Mouse (Mus musculus) gastrocnemius, postnatal 36 days (tissue): ENCODE data around the gene Itga2b. TPM values are rescaled to one million over a fixed set of nuclear protein-coding genes. Genes with fewer than 3 reads are reported as not detected.

ENCODE experiments used
- DNase-seq, 2 experiments: peaks; one replicate each; pipeline ENCODE4 v3.0.0; 2022
- intact Hi-C: fragments of 180-260 bp; cut with DNase I; formaldehyde crosslinking; loops from one replicate; pipeline ENCODE4 v1.15.1; 2025
- total RNA-seq, 2 experiments: library from RNA; stranded (reverse); gene quantifications; 2 replicates each; pipeline ENCODE4 v1.2.3; 2021

Itga2b gene
- total RNA-seq, 2 experiments from 2014 or later = 0.56 to 1.1 TPM

DNA sequence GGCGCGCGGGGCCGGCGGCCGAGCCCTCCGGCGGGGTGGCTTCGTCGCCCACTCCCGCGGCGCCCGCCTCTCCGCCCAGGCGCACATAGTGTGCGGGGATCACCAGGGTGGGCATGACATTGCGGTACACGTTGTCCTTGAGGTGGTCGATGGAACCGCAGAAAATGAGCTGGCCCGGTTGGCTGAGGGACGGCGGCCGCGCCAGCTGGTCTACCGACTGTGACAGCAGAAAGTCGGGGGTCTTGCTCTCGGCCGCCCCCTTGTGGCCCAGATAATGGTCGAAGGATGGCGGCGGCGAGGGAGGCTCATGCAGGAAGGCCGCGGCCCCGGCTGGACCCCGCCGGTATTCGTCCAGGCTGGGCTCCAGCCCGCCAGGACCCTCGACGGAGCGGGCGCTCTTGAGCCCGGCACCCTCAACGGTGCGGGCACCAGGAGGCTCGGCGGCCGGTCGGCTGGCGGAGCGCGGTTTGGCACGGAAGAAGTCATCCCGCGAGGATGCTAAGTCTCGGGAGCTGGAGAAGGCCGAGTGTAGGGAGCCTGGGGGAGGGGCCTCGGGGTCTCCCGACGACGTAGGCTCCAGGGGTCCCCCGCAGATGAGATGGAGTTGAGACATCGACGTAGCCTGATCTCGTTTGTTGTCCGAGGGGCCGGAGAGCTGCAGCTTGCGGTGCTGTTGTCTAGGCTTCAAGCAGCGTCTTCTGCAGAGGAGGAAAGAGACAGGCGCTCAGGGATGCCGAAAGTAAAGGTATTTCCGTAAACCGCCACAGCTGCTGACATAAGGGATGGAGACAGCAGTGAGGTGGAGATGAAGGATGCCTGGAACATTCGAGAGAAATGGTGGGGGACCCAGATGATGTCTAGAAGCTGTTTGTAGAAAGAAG lies 31.5 kb downstream of the Itga2b start:
- intact Hi-C loops = no loop called here
- peak; percentile 78 to 85 for DNase-seq

DNA sequence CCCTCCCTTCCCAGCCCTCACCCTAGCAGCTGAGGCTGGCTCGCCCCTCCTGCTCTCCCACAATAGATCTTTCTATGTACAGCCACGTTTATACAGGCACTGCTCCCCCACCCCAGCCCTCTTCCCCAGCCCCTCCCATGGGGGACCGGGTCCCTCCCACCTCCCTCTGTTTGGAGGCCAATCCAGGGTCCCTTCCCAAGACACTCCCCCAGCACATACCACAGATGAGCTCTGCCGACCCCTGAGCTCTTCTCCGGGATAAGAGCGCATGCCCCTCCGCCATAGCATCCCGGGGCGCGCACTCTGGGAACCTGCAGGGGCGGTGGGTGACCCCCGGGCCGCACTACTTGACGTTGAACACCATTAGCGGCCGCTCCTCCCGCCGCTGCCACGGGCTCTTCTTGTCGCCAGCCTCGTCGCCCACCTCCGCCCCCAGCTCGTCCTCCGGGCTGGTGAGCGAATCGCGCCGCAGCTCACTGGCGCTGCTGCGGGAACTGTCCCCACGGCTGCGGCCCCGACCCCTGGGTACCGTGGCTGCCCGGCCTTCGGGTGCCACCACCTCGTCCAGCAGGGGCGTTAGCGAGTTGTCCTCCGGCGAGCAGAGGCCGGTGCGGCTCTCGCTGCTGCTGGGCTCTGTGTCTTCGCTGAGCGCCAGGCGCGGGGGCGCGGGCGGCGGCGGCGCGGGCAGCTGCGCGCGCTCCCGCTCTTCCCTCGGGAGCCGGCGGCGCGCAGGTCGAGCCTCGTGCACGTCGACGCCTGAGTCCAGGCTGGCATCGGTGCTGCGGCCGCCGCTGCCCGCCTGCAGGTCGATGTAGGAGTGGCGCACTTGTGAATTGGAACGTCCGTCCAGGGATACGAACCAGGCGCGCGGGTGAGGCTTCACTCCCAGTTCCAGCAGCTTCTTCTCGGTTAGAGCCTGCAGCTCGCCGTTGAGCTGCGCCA lies 32.5 kb downstream of the Itga2b start:
- DNase-seq = peak; percentile 57 to 63
- intact Hi-C loops = no loop called here

DNA sequence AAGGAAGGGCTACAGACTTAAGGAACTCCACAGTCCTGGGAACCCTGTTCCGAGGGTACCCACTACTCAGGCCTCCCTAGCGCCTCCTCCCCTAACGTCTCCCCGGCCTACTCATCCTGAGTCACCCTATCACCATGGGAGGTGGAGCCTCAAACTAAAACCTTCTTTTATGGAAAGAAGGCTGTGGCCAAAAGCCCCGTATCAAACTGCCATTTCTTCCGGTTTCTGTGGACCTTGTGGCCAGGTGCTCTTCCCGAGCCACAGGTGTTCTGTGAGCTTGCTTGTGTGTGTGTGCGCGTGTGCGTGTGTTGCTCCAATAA lies 33.5 kb downstream of the Itga2b start:
- intact Hi-C loops = no loop called here
- no peak for DNase-seq

DNA sequence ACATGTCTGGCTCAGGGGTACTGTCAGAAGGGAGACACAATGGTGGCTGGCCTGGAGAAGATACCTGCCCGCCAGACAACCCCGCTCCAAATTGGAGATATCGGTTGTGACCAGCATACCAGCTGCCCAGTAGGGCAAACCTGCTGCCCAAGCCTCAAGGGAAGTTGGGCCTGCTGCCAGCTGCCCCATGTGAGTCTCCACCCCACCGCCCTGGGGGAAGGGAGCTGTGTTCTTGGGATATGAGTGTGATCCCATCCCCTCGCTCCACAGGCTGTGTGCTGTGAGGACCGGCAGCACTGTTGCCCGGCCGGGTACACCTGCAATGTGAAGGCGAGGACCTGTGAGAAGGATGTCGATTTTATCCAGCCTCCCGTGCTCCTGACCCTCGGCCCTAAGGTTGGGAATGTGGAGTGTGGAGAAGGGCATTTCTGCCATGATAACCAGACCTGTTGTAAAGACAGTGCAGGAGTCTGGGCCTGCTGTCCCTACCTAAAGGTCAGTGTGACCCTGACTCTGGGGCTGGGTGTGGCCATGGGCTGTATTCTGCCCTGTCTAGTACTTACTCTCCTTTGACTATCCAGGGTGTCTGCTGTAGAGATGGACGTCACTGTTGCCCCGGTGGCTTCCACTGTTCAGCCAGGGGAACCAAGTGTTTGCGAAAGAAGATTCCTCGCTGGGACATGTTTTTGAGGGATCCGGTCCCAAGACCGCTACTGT lies 34.0 kb downstream of the Itga2b start:
- no peak for DNase-seq
- intact Hi-C loops = no loop called here

DNA sequence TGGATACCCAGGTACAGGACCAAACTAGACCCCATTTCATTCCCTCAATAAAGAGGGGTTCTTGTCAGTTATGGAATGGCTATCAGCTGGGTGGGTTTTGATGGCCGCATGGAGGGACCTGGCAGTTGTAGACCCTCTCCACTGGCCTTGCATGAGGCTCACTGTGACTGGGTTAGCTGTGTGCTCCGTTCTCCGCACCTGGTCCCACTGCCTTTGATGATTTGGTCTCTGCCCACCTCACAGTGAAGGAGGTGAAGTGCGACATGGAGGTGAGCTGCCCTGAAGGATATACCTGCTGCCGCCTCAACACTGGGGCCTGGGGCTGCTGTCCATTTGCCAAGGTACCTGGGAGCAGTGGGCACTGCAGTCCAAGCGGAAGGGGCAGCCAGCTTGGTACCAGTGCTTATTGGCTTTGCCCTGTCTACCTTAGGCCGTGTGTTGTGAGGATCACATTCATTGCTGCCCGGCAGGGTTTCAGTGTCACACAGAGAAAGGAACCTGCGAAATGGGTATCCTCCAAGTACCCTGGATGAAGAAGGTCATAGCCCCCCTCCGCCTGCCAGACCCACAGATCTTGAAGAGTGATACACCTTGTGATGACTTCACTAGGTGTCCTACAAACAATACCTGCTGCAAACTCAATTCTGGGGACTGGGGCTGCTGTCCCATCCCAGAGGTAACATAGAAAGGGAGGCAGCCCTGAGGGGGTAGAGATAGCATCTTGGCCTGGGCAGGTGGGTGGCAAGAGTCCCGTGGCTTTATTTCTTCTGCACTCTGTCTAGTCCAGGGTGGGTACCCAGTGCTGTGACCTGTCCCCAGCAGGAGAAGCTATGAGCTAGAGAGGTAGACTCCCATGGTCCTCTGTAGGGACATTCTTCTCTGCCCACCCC lies 34.9 kb downstream of the Itga2b start:
- no peak for DNase-seq

DNA sequence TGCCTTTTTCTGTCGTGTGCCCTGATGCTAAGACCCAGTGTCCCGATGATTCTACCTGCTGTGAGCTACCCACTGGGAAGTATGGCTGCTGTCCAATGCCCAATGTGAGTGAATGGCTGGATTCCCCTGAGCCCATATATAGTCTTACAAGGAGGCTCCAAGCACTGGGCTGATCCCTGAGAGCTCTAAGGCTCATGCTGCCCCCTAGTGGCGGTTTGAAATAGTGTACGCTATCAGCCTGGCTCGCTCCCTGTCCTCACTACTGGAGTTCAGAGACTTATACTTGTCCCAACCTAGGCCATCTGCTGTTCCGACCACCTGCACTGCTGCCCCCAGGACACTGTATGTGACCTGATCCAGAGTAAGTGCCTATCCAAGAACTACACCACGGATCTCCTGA lies 35.5 kb downstream of the Itga2b start:
- intact Hi-C loops = no loop called here
- DNase-seq = peak; percentile 76 to 80

More for the DNA sequence above, 34.9 kb downstream of the Itga2b start:
- intact Hi-C loops = no loop called here

DNA sequence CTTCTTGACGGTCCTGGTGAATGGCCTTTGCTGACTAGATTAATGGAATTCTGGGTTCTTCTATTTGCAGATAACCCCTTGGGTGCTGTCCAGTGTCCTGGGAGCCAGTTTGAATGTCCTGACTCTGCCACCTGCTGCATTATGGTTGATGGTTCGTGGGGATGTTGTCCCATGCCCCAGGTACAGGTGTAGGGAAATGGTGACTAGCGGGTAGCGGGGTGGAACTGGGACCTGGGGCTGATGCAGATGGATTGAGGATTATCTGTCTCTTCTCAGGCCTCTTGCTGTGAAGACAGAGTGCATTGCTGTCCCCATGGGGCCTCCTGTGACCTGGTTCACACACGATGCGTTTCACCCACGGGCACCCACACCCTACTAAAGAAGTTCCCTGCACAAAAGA lies 36.1 kb downstream of the Itga2b start:
- intact Hi-C loops = no loop called here
- DNase-seq = no peak

DNA sequence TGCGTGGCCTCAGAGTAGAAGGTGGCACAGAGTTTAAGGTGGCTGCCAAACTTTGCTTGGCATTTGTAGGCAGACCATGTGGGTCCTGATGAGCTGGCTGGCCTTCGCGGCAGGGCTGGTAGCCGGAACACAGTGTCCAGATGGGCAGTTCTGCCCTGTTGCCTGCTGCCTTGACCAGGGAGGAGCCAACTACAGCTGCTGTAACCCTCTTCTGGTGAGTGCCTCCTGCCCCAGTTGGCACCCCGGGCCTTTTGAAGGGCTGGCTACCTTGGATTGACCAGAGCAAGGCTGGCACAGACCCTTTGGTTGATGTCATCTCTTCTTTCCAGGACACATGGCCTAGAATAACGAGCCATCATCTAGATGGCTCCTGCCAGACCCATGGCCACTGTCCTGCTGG lies 37.0 kb downstream of the Itga2b start:
- intact Hi-C loops = no loop called here
- peak; percentile 55 to 81 for DNase-seq

DNA sequence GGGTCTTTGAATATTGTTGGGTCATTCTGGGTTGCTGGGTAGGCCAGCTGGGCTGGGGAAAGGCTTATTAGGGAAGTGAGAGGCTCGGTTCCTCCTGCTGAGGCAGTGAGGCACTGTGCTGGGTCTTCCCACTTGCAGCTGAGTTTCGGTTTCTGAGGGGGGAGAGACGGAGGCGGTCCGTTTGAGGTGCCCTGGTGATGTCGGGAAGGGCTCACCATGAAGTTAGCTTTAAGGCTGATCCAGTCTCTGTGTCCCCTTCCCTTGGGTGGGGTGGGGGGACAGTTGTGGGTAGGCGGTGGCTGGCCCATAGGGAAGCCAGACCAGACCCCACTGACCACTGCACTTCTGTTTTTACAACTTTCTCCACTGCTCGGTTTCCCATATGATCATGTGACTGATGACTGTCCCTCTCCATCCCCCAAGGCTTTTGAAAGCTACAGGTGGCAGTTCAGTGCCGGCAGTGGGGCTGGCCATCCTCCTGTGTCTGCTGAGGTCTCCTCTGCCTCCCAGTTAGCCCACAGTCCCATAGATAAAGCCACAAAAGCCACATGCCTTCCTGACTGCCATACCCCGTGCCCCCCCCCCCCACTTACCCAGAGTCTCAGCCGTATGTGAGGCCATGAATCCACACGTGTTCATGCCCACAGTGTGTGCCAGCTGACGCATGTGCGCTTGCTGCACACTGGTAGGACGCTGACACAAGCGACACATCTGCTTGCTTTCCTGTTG lies 37.6 kb downstream of the Itga2b start:
- intact Hi-C loops = no loop called here
- no peak for DNase-seq

DNA sequence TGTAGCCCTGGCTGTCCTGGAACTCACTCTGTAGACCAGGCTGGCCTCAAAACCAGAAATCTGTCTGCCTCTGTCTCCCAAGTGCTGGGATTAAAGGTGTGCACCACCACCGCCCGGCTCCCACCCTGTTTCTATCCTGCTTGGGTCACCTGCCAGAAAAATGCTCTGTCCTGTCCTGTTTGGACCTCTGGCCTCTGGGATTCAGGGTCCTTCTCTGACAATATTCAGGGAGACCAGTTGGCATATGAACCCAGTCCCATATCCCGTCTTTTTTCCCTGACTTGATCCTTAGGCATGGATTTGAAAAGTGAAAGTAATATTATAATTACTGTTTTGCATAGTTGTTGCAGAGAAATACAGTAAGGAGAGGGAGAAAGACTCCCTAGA lies 38.2 kb downstream of the Itga2b start:
- intact Hi-C loops = no loop called here
- no peak for DNase-seq

DNA sequence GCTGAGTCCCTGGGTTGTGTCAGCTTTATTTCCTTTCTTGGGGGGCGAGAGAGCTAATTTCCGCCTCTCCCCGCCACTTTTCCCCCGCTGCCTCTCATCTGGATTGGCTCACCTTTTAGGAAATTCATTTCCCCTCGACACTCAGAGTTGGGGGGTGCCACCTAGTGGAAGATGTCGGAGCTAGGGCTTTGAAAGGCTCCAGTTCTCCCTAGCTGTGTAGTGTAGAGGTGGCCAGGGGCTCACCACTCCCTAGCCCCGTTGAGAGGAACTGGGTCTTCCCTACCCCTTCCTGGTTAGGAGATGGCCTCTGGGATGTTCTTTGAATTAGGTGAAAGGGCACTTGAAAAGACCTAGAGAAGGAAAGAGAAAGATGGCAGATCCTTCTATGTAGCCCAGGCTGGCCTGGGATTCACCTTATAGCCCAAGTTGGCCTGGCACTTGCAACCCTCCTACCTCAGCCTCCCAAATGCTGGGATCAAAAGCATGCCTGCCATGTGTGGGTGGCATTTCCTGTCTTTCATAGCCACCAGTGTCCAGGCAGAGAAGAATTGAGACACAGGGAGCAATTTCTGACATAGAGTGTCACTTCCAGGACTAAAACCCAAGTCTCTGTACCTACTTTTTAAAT lies 38.8 kb downstream of the Itga2b start:
- peak; percentile 61 to 77 for DNase-seq
- intact Hi-C loops = no loop called here

DNA sequence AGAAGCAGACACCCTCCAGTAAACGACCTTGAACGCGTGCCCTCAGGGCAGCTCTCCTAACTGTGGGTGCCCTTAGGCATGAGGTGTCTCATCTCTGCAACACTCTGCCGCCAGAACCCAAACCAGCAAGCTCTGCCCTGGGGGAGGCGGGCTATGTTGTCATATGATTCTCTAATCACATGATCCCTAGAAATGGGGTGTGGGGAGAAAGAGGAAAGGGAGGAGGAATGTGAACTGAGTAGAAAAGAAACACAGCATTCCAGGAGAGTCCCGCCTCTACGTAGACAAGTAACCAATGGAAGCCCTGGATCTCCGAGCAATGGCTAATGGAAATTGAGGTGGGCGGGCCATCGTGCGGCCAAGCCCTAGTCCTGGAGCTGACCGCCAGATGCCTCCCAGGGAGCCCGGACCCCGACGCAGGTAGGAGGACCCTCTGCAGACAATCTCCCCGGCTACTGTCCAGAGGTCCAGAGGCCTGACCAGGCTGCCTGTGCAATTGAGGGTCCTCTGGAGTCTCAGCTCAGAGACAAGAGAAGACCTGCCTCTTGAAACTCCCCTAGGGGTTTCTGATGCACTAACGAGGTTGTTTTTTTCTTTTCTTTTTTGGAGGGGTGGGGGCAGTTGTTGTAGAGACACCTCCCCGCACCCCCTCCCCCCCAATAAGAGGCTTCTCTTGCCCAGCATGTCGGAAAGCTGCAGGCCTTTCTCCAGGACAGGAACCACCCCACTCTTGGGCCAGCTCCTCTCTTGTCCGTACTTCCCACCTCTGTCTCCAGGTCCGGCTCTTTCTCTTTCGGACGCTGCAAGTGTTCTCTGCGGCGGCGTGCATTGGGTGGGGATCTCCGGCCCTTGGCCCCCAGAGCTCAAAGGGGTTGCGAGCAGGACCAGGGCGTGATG lies 39.6 kb downstream of the Itga2b start, which contains the start of gene Grn:
Gene Grn, plus strand, starts transcription at position 195 of the 897 bp plus-strand sequence.
- intact Hi-C loops = loop anchor here (1.0 kb wide), 1 partner anchor 122 kb away; no protein-coding TSS in a partner anchor
- DNase-seq = peak; percentile 76 to 81

DNA sequence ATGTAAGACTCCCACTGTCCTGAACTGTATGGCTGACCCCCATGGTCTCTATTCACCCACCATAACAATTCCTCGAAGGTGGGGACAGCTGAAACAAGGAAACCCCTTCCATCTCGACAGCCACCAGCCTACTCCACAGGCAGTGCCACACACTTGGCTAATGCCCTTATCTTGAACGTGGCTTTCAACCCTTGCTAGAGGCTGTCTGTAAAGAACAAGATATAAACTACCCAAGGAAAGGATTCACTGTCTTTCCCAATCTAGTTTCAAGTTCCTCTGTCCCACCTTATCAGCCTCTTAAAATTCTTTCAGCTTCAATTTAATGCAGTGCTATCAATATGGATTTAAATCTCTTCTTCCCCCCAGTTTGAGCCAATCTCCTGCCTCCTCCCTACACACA lies 40.4 kb downstream of the Itga2b start:
- intact Hi-C loops = loop anchor here (2.0 kb wide), 1 partner anchor 15 kb away; no protein-coding TSS in a partner anchor
- DNase-seq = no peak

DNA sequence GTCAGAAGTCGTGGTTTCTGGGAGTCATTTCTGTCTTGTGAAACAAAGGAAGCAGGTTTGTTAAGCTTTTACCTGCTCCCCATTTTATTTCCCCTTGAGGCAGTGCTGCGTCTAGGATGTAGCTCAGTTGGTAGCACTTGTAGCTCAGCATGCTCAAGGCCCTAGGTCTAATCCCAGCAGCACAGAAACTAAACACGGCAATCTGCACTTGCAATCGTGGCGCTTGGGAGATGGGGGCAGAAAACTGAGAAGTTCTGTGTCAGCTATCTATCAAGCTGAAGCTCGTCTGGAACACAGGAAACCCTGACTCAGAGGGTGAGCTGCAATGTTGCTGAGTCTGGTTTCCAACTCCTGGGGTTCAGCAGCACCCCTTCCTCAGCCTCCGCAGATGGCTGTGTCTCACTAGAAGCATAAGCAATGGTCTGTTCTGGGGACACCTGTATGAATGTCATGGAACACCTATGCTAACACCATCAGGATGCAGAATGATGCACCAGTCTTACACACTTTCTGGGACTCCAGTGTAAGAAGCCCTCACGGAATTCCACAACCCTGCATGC lies 40.9 kb downstream of the Itga2b start:
- intact Hi-C loops = loop anchor here (2.0 kb wide), 1 partner anchor 14 kb away; no protein-coding TSS in a partner anchor

DNA sequence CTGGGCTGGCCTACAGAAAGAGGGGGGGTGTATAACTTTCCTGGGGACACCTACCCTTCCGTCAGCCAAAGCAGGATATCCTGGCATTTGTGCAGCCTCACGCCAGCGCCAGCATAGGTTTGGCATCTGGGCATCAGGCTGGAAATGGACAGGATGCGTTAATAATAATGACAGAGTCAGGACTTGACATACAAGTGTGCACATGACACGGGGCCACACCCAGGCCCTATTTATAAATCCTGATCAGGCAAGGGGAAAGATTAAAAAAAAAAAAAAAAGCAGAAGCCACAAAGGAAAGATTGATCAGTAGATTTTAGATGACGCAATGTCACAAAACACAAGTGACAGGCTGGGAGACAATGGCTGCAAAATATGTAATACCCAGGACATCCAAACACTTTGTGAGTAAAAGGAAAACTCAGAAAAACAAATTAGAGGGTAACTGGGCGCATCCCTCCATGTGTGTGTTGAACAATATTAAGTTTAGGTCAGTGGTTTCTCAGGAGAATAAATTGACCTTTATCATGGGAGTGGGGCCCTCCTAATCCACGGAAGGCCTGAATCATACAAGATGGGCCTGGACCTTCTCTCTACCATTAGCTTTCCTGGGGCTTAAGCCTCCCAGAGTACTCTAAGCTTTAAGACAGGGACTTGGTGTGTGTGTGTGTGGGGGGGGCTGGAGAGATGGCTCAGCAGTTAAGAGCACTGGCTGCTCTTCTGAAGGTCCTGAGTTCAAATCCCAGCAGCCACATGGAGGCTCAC lies 44.2 kb downstream of the Itga2b start:
- intact Hi-C loops = no loop called here
- no peak for DNase-seq

More for the DNA sequence above, 40.9 kb downstream of the Itga2b start:
- DNase-seq = no peak

DNA sequence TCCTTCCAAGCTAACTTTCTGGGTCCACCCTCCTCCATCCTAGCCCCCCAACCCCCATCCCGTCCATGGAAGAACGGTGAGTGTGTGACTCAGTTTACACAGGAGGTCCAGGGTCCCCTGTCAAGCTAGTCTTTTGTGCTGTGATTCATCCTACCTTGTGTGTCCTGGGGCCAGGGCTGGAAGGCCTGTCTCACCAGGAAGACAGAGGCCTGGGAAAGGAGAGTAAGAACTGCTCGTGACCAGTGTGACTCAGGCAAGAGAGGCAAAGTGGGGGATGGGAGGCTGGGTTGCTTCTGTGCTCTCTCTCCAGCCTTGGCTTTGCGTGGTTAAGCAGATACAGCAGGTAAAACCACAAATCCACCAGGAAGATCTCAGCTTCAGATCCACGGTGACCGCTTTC lies 45.3 kb downstream of the Itga2b start:
- intact Hi-C loops = no loop called here
- DNase-seq = no peak
